Mouse (Mus musculus): ENCODE measurements at regions not wholly inside any gene's neighbourhood (a gene's known extent, or its start where the extent isn't known, plus 50 kb on each side); places are given as distances from the start of the nearest gene placed in this dataset.
"Not testable (repeated sequence)": the region's sequence is repeated elsewhere in the genome, so short reads cannot be mapped to it uniquely, and the experiment has no call there.

DNA sequence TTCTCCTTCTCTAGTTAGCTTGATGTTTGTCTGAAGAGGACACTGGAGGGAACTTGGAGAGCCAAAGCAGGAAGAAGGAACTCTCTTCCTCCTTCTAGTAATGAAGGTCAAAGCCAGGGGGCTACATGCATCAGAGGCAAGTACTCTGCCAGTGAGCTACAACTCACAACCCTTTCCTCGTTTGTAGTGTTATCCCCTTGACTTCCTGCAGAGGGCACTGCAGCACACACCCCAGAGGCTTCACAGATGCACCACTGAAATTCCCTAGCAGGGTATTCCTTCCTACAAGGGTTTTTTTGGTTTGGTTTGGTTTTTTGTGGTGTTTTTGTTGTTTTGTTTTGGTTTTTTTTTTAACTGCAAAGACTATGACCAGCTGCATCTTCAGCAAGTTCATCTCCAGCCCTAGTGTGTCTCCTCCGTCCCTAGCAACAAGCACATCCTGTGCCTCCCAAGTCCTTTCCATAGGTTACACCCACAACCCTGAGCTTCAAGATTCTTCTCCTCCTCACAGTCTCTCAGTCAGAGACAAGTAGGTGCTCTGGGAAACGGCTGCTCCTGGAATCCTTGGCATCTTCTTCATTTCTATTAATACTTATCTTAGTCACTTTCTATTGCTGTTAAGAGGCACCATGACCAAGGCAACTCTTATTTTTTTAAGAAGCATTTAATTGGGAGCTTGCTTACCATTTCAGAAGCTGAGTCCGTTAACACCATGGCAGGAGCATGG, 119.0 kb upstream of the Ipo5 start:
- intact Hi-C loops (cut with DNase I), result no loop called here

DNA sequence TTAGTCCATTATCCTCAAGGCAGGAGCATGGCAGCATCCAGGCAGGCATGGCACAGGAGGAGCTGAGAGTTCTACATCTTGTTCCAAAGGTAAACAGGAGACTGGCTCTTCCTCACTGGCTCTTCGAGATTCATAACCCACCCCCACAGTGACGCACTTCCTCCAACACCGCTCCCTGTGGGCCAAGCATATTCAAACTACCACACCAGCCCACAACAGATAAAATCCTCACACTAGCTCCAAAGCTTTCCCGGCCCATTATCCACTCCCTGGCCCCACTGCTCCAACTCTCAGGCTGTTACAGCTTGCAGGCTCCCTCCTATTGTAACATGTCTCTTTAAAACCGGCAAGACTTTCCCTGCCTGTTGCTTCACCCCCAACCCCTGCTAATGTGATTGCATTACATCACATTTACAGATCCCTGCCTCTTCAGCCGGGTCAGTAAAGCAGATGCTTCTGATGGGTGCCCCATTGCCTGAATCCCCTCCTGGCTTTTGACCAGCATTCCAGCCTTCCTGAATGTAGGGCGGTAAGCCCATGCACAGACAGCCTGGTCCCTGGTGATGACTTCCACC, 113.0 kb upstream of the Ipo5 start:
- Histone ChIP-seq H3K27me3 (ENCODE audit: control insufficient read depth, insufficient read depth, low read length) (no peaks in the 10 kb centered on the region), H3K4me3 (no peak overlapping the region), H3K27ac (no peak overlapping the region), H3K9ac (ENCODE audit: low read depth, low read length) (no peak overlapping the region), H3K4me1 (ENCODE audit: control insufficient read depth, insufficient read depth, low read length) (no peaks in the 10 kb centered on the region), H3K79me2 (replicated peaks; ENCODE audit: control insufficient read depth, insufficient read depth, low read length) (no peaks in the 10 kb centered on the region), H3K36me3 (ENCODE audit: control insufficient read depth, insufficient read depth, low read length) (no peaks in the 10 kb centered on the region)
- intact Hi-C loops (cut with DNase I), result no loop called here
- TF ChIP-seq POLR2A (IDR thresholded peaks at IDR 0.05; ENCODE audit: insufficient read depth, low read depth, low read length) (no peak), CTCF (IDR thresholded peaks at IDR 0.05) (no peak)
- 53% methylated on average over 7 of the region's 7 CpGs for WGBS
- DNase-seq, result no peak

More for the DNA sequence above, 119.0 kb upstream of the Ipo5 start:
- no peak overlapping the region for H3K27ac ChIP-seq
- no peaks in the 10 kb centered on the region for H3K27me3 ChIP-seq (ENCODE audit: control insufficient read depth, insufficient read depth, low read length)
- H3K79me2 ChIP-seq (replicated peaks; ENCODE audit: control insufficient read depth, insufficient read depth, low read length), result no peaks in the 10 kb centered on the region
- WGBS, result 65% methylated on average over 4 of the region's 4 CpGs
- H3K36me3 ChIP-seq (ENCODE audit: control insufficient read depth, insufficient read depth, low read length), result no peaks in the 10 kb centered on the region
- DNase-seq, result no peak
- TF ChIP-seq CTCF (IDR thresholded peaks at IDR 0.05) (peak; percentile 63), POLR2A (IDR thresholded peaks at IDR 0.05; ENCODE audit: insufficient read depth, low read depth, low read length) (no peak)
- no peak overlapping the region for H3K9ac ChIP-seq (ENCODE audit: low read depth, low read length)
- H3K4me3 ChIP-seq, result no peak overlapping the region
- H3K4me1 ChIP-seq (ENCODE audit: control insufficient read depth, insufficient read depth, low read length), result no peaks in the 10 kb centered on the region

DNA sequence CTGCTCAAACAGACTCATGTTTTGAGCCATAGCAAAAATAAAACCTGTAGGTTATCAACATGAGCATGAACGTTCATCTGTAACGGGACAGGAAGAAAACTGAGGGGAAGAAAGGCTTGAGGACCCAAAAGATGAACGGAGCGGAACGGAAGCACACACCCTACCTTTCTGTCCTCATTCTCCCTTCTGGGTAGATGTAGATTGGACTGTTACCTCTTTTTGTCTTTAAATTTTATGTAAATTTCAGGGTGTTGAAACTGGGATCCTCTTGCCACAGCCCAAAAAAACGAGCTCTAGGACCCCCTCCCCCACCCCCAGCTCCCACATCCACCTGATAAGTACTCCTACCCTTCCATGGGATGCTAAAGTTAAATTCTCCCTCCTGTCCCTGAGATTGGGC, 107.8 kb upstream of the Ipo5 start:
- intact Hi-C loops (cut with DNase I), result no loop called here
- Histone ChIP-seq H3K79me2 (replicated peaks; ENCODE audit: control insufficient read depth, insufficient read depth, low read length) (no peaks in the 10 kb centered on the region), H3K27ac (no peak overlapping the region), H3K4me1 (ENCODE audit: control insufficient read depth, insufficient read depth, low read length) (peaks cover 1% of the 10 kb centered on the region), H3K4me3 (no peak overlapping the region), H3K36me3 (ENCODE audit: control insufficient read depth, insufficient read depth, low read length) (no peaks in the 10 kb centered on the region), H3K27me3 (ENCODE audit: control insufficient read depth, insufficient read depth, low read length) (no peaks in the 10 kb centered on the region), H3K9ac (ENCODE audit: low read depth, low read length) (no peak overlapping the region)
- TF ChIP-seq EP300 (IDR thresholded peaks at IDR 0.05; ENCODE audit: insufficient read depth, low read depth, low read length) (no peak), CTCF (IDR thresholded peaks at IDR 0.05) (no peak)
- DNase-seq, result no peak
- 77% methylated on average over 6 of the region's 6 CpGs for WGBS

DNA sequence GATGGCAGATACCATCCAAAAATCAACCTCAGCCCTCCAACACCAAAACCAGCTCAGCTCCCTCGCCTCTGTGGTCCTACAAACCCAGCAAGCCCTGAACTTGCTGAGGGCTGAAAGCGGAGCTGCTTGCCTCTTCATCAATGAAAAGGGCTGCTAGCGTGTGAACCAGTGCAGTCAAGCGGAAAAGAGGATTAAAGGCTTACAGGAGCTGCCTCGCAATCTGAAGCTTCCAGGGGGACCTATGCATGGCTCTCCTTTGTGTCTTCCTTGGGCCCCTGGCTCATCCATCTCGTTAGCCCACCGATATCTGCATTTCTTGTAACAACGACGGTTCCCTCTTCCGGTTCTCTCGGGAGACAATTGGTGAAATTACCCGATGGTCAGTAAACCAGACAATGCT, 107.3 kb upstream of the Ipo5 start:
- no peaks in the 10 kb centered on the region for H3K27me3 ChIP-seq (ENCODE audit: control insufficient read depth, insufficient read depth, low read length)
- 19% methylated on average over 12 of the region's 12 CpGs for WGBS
- H3K4me1 ChIP-seq (ENCODE audit: control insufficient read depth, insufficient read depth, low read length), result peaks cover 1% of the 10 kb centered on the region
- H3K9ac ChIP-seq (ENCODE audit: low read depth, low read length), result no peak overlapping the region
- TF ChIP-seq POLR2A (IDR thresholded peaks at IDR 0.05; ENCODE audit: insufficient read depth, low read depth, low read length) (no peak), EP300 (IDR thresholded peaks at IDR 0.05; ENCODE audit: insufficient read depth, low read depth, low read length) (no peak), CTCF (IDR thresholded peaks at IDR 0.05) (no peak)
- no peak overlapping the region for H3K4me3 ChIP-seq
- no peaks in the 10 kb centered on the region for H3K79me2 ChIP-seq (replicated peaks; ENCODE audit: control insufficient read depth, insufficient read depth, low read length)
- intact Hi-C loops (cut with DNase I), result no loop called here
- no peaks in the 10 kb centered on the region for H3K36me3 ChIP-seq (ENCODE audit: control insufficient read depth, insufficient read depth, low read length)
- no peak for DNase-seq
- no peak overlapping the region for H3K27ac ChIP-seq

DNA sequence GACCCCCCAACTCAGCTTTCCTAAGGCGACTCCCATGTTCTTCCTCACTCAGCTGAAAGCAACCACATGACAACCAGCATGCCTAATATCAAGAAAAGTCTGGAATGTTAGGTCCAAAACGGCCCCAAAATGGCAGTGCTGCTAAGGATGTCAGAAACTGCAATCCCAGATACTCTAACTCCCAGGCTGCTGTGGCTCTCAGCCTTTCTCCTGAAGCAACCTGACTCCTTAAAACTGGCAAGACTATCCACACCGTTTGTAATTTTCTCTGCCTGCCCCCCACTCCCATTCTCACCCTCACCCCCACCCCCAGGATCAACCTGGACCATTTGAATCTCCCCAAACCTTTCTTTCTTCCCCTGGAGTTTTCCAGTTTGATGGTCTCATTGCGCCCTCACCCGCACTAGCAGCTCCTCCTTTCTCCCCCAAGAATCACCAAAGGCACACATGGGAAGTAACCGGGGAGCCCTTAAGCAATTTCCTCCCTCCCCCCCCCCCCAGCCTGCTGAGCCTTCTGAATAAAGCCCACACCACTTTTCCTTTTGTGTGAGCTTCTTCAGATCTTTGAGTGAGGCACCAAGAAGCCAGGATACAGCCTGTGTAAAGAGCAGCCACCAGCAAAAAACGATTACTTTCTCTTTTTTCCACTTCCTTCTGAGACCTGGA, 106.7 kb upstream of the Ipo5 start:
- no peak for TF ChIP-seq EP300 (IDR thresholded peaks at IDR 0.05; ENCODE audit: insufficient read depth, low read depth, low read length)
- TF ChIP-seq POLR2A (IDR thresholded peaks at IDR 0.05; ENCODE audit: insufficient read depth, low read depth, low read length), result no peak
- TF ChIP-seq CTCF (IDR thresholded peaks at IDR 0.05), result no peak
- peaks cover 1% of the 10 kb centered on the region for H3K4me1 ChIP-seq (ENCODE audit: control insufficient read depth, insufficient read depth, low read length)
- no peaks in the 10 kb centered on the region for H3K79me2 ChIP-seq (replicated peaks; ENCODE audit: control insufficient read depth, insufficient read depth, low read length)
- H3K4me3 ChIP-seq, result no peak overlapping the region
- intact Hi-C loops (cut with DNase I), result no loop called here
- no peak for DNase-seq
- H3K9ac ChIP-seq (ENCODE audit: low read depth, low read length), result no peak overlapping the region
- H3K36me3 ChIP-seq (ENCODE audit: control insufficient read depth, insufficient read depth, low read length), result no peaks in the 10 kb centered on the region
- no peaks in the 10 kb centered on the region for H3K27me3 ChIP-seq (ENCODE audit: control insufficient read depth, insufficient read depth, low read length)
- WGBS, result 40% methylated on average over 7 of the region's 7 CpGs
- no peak overlapping the region for H3K27ac ChIP-seq

DNA sequence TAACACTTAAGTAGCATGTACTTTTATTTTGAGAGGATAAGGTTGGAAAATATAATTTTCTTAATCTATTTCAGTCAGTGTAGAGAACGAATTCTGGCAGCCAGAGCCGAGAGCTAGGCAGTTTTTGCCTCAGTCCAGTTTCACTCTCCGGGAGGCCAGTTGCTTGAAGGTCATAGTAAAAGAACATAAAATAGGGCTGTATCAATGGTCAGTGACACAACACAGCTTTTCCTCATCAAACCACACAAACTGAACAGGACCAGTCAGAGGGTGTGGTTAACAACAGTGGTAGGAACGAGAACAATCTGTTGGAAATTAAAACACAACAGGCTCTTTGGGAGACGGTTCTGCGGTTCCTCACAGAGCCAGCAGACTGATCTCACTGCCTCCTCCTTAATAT, 105.9 kb upstream of the Ipo5 start:
- peaks cover 1% of the 10 kb centered on the region for H3K4me1 ChIP-seq (ENCODE audit: control insufficient read depth, insufficient read depth, low read length)
- DNase-seq, result no peak
- H3K4me3 ChIP-seq, result no peak overlapping the region
- H3K27ac ChIP-seq, result no peak overlapping the region
- H3K36me3 ChIP-seq (ENCODE audit: control insufficient read depth, insufficient read depth, low read length), result no peaks in the 10 kb centered on the region
- H3K27me3 ChIP-seq (ENCODE audit: control insufficient read depth, insufficient read depth, low read length), result no peaks in the 10 kb centered on the region
- no peak overlapping the region for H3K9ac ChIP-seq (ENCODE audit: low read depth, low read length)
- no peaks in the 10 kb centered on the region for H3K79me2 ChIP-seq (replicated peaks; ENCODE audit: control insufficient read depth, insufficient read depth, low read length)
- intact Hi-C loops (cut with DNase I), result no loop called here
- TF ChIP-seq POLR2A (IDR thresholded peaks at IDR 0.05; ENCODE audit: insufficient read depth, low read depth, low read length), result no peak
- no peak for TF ChIP-seq CTCF (IDR thresholded peaks at IDR 0.05)
- TF ChIP-seq EP300 (IDR thresholded peaks at IDR 0.05; ENCODE audit: insufficient read depth, low read depth, low read length), result no peak
- WGBS, result 71% methylated on average over 6 of the region's 6 CpGs

DNA sequence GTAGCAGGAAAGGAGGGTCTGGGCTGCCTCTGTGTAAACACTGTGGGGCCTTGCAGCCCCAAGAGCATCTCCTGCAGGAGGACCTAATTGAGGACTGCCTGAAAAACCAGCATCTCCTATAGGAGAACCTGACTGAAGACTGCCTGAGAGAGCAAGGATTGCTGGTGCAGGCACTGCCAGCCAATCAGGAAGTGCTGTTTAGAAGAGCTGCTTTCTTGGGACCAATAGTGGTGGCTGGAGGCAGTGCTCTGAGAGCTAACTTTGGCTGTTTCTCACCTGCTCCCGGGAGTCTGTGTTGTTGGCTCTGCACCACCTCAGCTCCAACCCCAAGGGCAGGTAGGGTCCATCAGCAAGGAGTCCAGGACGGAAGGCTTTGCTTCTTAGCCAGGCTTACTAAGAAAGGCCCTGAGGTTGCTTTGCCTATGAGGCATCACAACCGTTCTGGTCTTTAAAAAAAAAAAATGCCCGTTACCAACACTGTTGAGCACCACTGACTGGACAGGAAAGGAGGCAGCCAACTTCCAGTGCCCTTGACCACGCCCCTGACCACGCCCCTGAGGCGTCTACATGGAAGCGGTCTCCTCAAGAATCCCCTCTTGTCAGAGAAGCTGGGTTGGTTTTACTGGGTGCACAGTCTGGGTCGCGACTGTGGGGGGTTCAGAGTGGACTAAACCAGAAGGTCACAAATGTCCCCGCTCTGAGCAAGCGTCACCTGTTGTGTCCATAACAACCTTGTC, 105.0 kb upstream of the Ipo5 start:
- H3K4me1 ChIP-seq (ENCODE audit: control insufficient read depth, insufficient read depth, low read length); H3K27me3 ChIP-seq (ENCODE audit: control insufficient read depth, insufficient read depth, low read length); H3K27ac ChIP-seq; H3K79me2 ChIP-seq (replicated peaks; ENCODE audit: control insufficient read depth, insufficient read depth, low read length); DNase-seq; H3K9ac ChIP-seq (ENCODE audit: low read depth, low read length); H3K4me3 ChIP-seq; intact Hi-C loops (cut with DNase I); H3K36me3 ChIP-seq (ENCODE audit: control insufficient read depth, insufficient read depth, low read length): not testable (repeated sequence)
- WGBS, result 50% methylated on average over 12 of the region's 12 CpGs

Data from heart, adult 2 months (tissue).